Mouse (Mus musculus) forebrain, embryonic 13.5 days (tissue): Measurements from ENCODE around the gene Dnase1l3. TPM values are rescaled to one million over a fixed set of nuclear protein-coding genes. Genes with fewer than 3 reads are reported as not detected.
A peak's percentile ranks its signal among the peaks of the same experiment; 100 is the strongest.
"Not testable (repeated sequence)": the region's sequence is repeated elsewhere in the genome, so short reads cannot be mapped to it uniquely, and the experiment has no call there.

Experiments
- ATAC-seq: fragments of 200-750 bp; cut with Nextera tagmentation; 2 replicates; pipeline ENCODE4 v1.8.0; 2017
- H3K27ac ChIP-seq: fragments of 300-500 bp; sonication (generic); 2 replicates; pipeline ENCODE4 v1.5.1; 2015; ENCODE audit warnings: inconsistent platforms, mild to moderate bottlenecking, moderate library complexity
- H3K27me3 ChIP-seq: fragments of 300-500 bp; sonication (generic); 2 replicates; pipeline ENCODE4 v1.6.1; 2015; ENCODE audit warnings: mild to moderate bottlenecking, inconsistent platforms
- H3K36me3 ChIP-seq: fragments of 300-500 bp; sonication (generic); 2 replicates; pipeline ENCODE4 v1.6.1; 2015; ENCODE audit warnings: mild to moderate bottlenecking, inconsistent platforms; ENCODE audit not compliant: poor library complexity, severe bottlenecking
- H3K4me1 ChIP-seq: fragments of 300-500 bp; sonication (generic); 2 replicates; pipeline ENCODE4 v1.6.1; 2015; ENCODE audit warnings: inconsistent platforms
- H3K4me2 ChIP-seq: fragments of 300-500 bp; sonication (generic); 2 replicates; pipeline ENCODE4 v1.6.1; 2015; ENCODE audit warnings: inconsistent platforms, mild to moderate bottlenecking, moderate library complexity
- H3K4me3 ChIP-seq: fragments of 300-500 bp; sonication (generic); 2 replicates; pipeline ENCODE4 v1.5.1; 2015; ENCODE audit warnings: mild to moderate bottlenecking, inconsistent platforms
- H3K9ac ChIP-seq: fragments of 300-500 bp; sonication (generic); 2 replicates; pipeline ENCODE4 v1.6.1; 2015; ENCODE audit warnings: mild to moderate bottlenecking, inconsistent platforms
- H3K9me3 ChIP-seq: fragments of 300-500 bp; sonication (generic); replicated peaks from 2 replicates; pipeline ENCODE4 v1.6.1; 2016; ENCODE audit warnings: inconsistent platforms
- WGBS: fragments of 180-500 bp; shearing (Covaris S2); methylation state at CpG from one replicate; pipeline ENCODE4 v1.1.7; 2015; 5-methylcytosine and 5-hydroxymethylcytosine counted together
- polyA plus RNA-seq: library from polyadenylated mRNA; unstranded; fragments of >200 nt; fragmentation: Nextera tagmentation; extraction: Ambion mirVana; gene quantifications from 2 replicates; pipeline ENCODE4 v1.2.1, GENCODE M21; 2015

The Dnase1l3 gene
- polyA plus RNA-seq, 1 experiment from 2014 or later: 0.04 TPM

DNA sequence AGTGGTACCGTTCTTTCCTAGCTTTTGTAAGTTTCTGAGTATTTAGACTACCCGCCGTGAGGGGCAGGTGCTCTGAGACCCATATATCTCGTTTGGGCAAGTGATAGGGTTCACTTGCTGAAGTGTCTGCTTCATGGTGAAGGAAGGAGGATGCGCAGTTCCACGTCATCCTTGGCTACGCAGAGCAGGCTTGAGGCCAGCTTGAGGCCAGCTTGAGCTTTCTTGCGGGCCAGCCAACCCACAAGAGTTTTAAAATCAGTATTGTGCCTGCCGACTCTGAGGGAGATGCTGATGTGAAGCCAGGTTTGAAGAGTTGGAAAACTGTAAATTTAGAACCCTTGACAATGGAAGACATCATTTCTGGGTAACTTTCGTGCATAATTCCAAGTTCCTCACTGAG, 13.6 kb upstream of the Dnase1l3 start:
- ATAC-seq: no peak
- Histone ChIP-seq H3K9ac (no peak overlapping the region), H3K4me3 (no peak overlapping the region), H3K4me1 (peaks cover 13% of the 10 kb centered on the region), H3K36me3 (no peaks in the 10 kb centered on the region), H3K9me3 (no peaks in the 10 kb centered on the region), H3K27ac (no peak overlapping the region), H3K4me2 (no peak overlapping the region), H3K27me3 (no peaks in the 10 kb centered on the region)
- WGBS: 86% methylated on average over 10 of the region's 10 CpGs

- Histone ChIP-seq H3K4me1 (peaks cover 13% of the 10 kb centered on the region), H3K4me2 (no peak overlapping the region), H3K9me3 (no peaks in the 10 kb centered on the region), H3K27ac (no peak overlapping the region), H3K9ac (no peak overlapping the region), H3K36me3 (no peaks in the 10 kb centered on the region), H3K4me3 (no peak overlapping the region), H3K27me3 (no peaks in the 10 kb centered on the region)
- no peak for ATAC-seq
- WGBS: 83% methylated on average over 2 of the region's 2 CpGs
These were observed 13.1 kb upstream of the Dnase1l3 start for GRCm38 (mm10) chr14:8007486-8007885.

DNA sequence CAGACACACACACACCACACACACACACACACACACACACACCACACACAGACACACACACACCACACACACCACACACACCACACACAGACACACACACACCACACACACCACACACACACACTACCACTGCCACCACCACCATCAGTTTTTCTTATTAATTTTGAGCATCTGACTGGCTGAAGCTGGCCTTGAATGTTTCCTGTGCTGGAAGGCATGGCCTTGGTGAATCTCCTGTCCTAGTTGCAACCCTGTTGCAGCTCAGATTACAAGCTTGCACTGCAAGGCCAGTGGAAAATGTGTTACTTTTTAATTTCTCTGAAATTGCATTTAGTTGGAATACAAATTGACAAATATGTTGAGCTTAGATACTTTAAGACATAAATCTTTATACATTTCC, 12.7 kb upstream of the Dnase1l3 start:
- no peak for ATAC-seq
- H3K9me3 ChIP-seq: no peaks in the 10 kb centered on the region
- no peak overlapping the region for H3K9ac ChIP-seq
- no peak overlapping the region for H3K4me2 ChIP-seq
- no peak overlapping the region for H3K27ac ChIP-seq
- no peak overlapping the region for H3K4me3 ChIP-seq
- H3K4me1 ChIP-seq: peaks cover 16% of the 10 kb centered on the region
- H3K36me3 ChIP-seq: no peaks in the 10 kb centered on the region
- peaks cover 3% of the 10 kb centered on the region for H3K27me3 ChIP-seq

DNA sequence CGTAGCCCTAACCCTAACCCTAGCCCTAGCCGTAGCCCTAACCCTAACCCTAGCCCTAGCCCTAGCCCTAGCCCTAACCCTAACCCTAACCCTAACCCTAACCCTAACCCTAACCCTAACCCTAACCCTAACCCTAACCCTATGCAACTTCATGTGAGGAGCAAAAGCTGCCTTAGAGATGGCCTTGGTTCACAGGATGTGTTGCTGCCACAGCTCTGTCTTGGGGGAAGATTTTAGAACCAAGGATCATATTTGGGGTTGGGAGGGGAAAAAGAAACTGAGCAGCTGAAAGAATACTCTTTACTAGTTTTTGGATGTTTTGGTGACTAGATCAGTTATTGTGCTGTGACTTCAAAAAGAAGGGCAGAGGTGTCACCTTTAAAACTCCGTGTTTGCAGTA, 11.7 kb upstream of the Dnase1l3 start:
- ATAC-seq: not testable (repeated sequence)
- WGBS: 66% methylated on average over 3 of the region's 3 CpGs

GRCm38 (mm10) chr14:8003727-8004670, 9.6 kb upstream of the Dnase1l3 start:
- no peaks in the 10 kb centered on the region for H3K9me3 ChIP-seq
- H3K27me3 ChIP-seq: peaks cover 31% of the 10 kb centered on the region
- 0 out of 2 replicates have a peak, but pooled peaks have one; percentile 15 for ATAC-seq
- peaks cover 16% of the 10 kb centered on the region for H3K4me1 ChIP-seq
- peak overlapping the region; percentile 70 for H3K9ac ChIP-seq
- no peak overlapping the region for H3K27ac ChIP-seq
- no peaks in the 10 kb centered on the region for H3K36me3 ChIP-seq
- WGBS: 40% methylated on average over 18 of the region's 18 CpGs
- peak overlapping the region; percentile 68 for H3K4me3 ChIP-seq
- peak overlapping the region; percentile 64 for H3K4me2 ChIP-seq

More for the DNA sequence above, 11.7 kb upstream of the Dnase1l3 start:
- H3K9me3 ChIP-seq, H3K4me3 ChIP-seq, H3K27ac ChIP-seq, H3K4me2 ChIP-seq, H3K36me3 ChIP-seq, H3K9ac ChIP-seq: not testable (repeated sequence)
- Histone ChIP-seq H3K4me1 (peaks cover 16% of the 10 kb centered on the region), H3K27me3 (peaks cover 12% of the 10 kb centered on the region)

DNA sequence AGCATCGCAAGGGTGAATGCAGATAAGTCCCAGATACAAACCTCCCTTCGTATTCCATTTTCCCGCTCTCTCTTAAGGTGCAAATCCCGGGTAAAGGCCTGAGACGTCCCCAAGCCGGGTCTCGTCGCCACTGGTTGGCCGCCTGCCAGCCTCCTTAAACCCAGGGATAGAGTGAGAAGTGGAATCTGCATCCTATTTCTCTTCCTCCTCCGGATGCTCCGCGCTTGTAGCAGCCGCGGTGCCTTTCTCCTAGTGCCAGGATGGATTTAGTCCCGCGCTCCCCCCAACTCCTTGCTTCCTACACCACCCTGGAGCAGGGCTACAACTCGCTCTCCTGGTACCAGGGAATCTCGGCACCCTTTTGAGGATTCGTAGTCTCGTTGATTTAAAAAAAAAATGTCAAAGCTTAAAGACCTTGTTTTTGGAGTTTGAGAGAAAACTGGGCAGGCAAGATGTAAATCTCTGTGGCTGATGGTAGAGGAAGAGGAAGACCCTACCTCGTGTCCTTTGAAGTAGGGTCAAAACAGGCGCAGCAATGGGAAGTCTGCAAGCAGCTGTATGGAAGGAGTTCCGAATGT, 8.8 kb upstream of the Dnase1l3 start:
- ATAC-seq: peak; percentile 71; the same call in 1 of the 2 replicates
- Histone ChIP-seq H3K9me3 (no peaks in the 10 kb centered on the region), H3K9ac (peak overlapping the region; percentile 70), H3K27me3 (peaks cover 34% of the 10 kb centered on the region), H3K4me1 (peaks cover 16% of the 10 kb centered on the region), H3K27ac (peak overlapping the region; percentile 74), H3K36me3 (no peaks in the 10 kb centered on the region), H3K4me2 (peak overlapping the region; percentile 64), H3K4me3 (peak overlapping the region; percentile 68)
- WGBS: under 1% methylated on average over 23 of the region's 23 CpGs

- H3K4me3 ChIP-seq: peak within 1 kb of the TSS; percentile 68
- H3K4me1 ChIP-seq: peaks cover 16% of the 10 kb centered on the region
- no peaks in the 10 kb centered on the region for H3K36me3 ChIP-seq
- peak; percentile 91 for ATAC-seq
- peaks cover 34% of the 10 kb centered on the region for H3K27me3 ChIP-seq
- peak within 1 kb of the TSS; percentile 74 for H3K27ac ChIP-seq
- H3K9ac ChIP-seq: peak within 1 kb of the TSS; percentile 70
- no peaks in the 10 kb centered on the region for H3K9me3 ChIP-seq
- H3K4me2 ChIP-seq: peak within 1 kb of the TSS; percentile 64
- WGBS: 1% methylated on average over 37 of the region's 38 CpGs
These were observed 8.2 kb upstream of the Dnase1l3 start, which contains the start of gene Abhd6 for GRCm38 (mm10) chr14:8002432-8003092. TSS of gene Abhd6 (plus strand) at chr14:8002902.

DNA sequence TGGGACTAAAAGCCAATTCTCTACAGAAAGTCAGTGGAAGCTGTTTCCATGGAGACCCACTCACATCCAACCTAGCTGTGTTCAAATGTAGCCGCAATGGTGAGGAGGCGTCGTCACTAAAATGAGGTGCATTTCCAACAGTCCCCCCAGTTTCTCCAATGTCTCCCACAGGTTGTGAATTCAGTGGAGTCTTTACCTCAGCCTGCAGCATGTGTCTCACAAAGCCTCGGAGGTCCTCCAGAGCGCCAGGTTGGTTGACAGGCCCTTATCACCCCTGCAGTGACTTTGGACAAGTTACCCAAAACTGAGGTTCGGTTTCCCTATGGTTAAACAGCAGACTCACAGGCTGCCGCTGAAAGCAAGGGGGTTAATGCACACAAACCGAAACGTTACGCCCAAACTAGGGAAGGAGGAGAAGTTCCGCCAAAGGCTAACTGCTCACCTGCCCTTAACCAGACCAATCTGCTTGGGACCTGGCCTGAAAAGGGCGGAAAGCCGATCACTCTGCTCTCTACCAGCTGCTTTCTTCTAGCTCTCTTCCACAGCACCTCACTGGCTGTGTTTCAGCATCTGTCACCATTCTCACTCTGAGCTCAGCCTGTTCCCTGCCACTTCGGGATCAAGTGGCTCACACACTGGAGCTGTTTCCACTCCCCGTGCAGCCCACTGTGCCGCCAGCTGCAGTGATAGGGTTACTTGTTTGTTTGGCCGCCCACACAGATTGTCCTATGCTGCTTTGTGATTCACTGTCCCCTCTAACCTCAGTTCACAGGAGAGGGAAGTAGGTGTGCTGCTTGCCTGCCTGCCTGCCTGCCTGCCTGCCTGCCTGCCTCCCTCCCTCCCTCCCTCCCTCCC, 6.7 kb upstream of the Dnase1l3 start:
- Histone ChIP-seq H3K4me1 (peaks cover 23% of the 10 kb centered on the region), H3K27me3 (peaks cover 34% of the 10 kb centered on the region), H3K27ac (no peak overlapping the region), H3K9me3 (no peaks in the 10 kb centered on the region), H3K4me3 (no peak overlapping the region), H3K9ac (no peak overlapping the region), H3K4me2 (no peak overlapping the region), H3K36me3 (no peaks in the 10 kb centered on the region)
- 28% methylated on average over 17 of the region's 17 CpGs for WGBS
- ATAC-seq: no peak

DNA sequence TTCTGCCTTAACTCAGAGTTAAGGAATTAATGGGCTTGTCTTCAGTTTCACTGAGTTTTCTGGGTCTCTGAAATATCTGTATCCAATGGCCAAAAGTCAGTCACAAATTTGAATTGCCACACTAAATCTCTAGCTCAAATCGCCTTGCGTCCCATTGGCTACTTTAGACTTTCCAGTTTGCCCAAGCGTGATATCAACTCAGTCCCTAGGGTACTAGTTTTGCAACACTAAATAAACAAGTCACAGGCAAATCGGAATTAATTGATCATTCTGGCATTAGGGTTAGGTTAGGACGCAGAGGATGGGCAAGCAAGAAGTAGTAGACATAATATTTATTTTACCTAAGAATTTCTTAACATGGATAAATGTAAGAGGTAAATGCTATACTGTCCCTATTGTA, 5.9 kb upstream of the Dnase1l3 start:
- 87% methylated on average over 5 of the region's 5 CpGs for WGBS
- H3K4me3 ChIP-seq: no peak overlapping the region

GRCm38 (mm10) chr14:7999435-7999834, 5.1 kb upstream of the Dnase1l3 start:
- no peaks in the 10 kb centered on the region for H3K9me3 ChIP-seq
- no peak overlapping the region for H3K27ac ChIP-seq
- peaks cover 21% of the 10 kb centered on the region for H3K4me1 ChIP-seq
- H3K4me2 ChIP-seq: no peak overlapping the region
- H3K27me3 ChIP-seq: peaks cover 34% of the 10 kb centered on the region
- no peak overlapping the region for H3K4me3 ChIP-seq
- 86% methylated on average over 5 of the region's 5 CpGs for WGBS
- no peaks in the 10 kb centered on the region for H3K36me3 ChIP-seq
- no peak for ATAC-seq
- no peak overlapping the region for H3K9ac ChIP-seq

More for the DNA sequence above, 5.9 kb upstream of the Dnase1l3 start:
- no peaks in the 10 kb centered on the region for H3K9me3 ChIP-seq
- H3K27ac ChIP-seq: no peak overlapping the region
- H3K4me1 ChIP-seq: peaks cover 23% of the 10 kb centered on the region
- H3K9ac ChIP-seq: no peak overlapping the region
- H3K4me2 ChIP-seq: no peak overlapping the region
- ATAC-seq: no peak
- H3K36me3 ChIP-seq: no peaks in the 10 kb centered on the region
- peaks cover 34% of the 10 kb centered on the region for H3K27me3 ChIP-seq

DNA sequence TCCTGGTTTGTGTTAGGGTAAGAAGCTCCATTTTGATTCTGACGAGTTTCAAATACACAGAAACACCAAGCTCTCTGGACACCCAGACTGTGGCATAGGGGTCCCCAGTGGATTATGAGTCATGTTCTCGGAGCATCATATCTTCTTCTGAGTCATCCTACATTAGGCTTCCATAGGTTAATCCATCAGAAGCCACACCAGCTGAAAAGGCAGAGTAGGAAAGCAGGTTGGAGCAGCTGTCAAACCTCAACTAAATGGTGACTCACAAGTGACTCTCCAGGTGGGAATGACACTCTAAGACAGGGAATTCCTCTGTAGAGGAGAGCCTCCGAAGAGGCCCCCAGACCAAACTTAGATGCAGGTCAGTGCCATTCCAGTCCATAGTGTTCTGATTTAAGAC, 4.7 kb upstream of the Dnase1l3 start:
- H3K4me1 ChIP-seq: peaks cover 17% of the 10 kb centered on the region
- whole genome bisulfite sequencing: 85% methylated on average over 3 of the region's 3 CpGs

More for the DNA sequence above, 4.7 kb upstream of the Dnase1l3 start:
- no peak overlapping the region for H3K9ac ChIP-seq
- H3K27ac ChIP-seq: no peak overlapping the region
- H3K36me3 ChIP-seq: no peaks in the 10 kb centered on the region
- no peak for ATAC-seq
- peaks cover 34% of the 10 kb centered on the region for H3K27me3 ChIP-seq
- H3K4me2 ChIP-seq: no peak overlapping the region
- H3K9me3 ChIP-seq: no peaks in the 10 kb centered on the region
- no peak overlapping the region for H3K4me3 ChIP-seq
